Mouse (Mus musculus): ENCODE measurements around the gene Uba2. TPM values are rescaled to one million over a fixed set of nuclear protein-coding genes. Genes with fewer than 3 reads are reported as not detected.
A peak's percentile ranks its signal among the peaks of the same experiment; 100 is the strongest.

Uba2 gene
- polyA plus RNA-seq, 1 experiment from 2014 or later: 226 TPM

DNA sequence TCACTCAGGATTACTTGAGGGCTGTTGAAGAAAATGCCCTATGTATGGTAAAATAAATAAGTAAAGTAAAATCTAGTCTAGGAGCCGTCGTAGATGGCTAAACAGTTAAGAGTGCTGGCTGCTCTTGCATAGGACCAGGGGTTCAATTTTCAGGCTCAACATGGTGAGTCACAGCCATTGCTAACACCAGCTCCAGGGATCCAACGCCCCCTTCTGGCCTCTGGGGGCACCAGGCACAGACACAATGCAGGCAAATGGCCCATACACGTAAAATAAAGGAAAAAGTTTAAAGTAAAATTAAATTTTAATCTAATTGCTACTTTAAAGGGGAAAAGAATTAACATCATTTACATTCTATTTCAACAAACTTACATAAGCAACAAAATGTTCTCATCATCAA, 2.5 kb downstream of the Uba2 start:
- H3K4me1 ChIP-seq: peaks cover 11% of the 10 kb centered on the region; the same call in 1 of the 2 replicates
- WGBS: 48% methylated on average over 4 of the region's 4 CpGs
- H3K4me2 ChIP-seq: peak overlapping the region; percentile 36
- H3K27me3 ChIP-seq: no peaks in the 10 kb centered on the region
- H3K4me3 ChIP-seq: peak overlapping the region; percentile 7; the same call in 1 of the 2 replicates
- no peaks in the 10 kb centered on the region for H3K9me3 ChIP-seq
- no peak for ATAC-seq (ENCODE audit: insufficient number of reproducible peaks, insufficient read depth, low FRiP score, low TSS enrichment, low read depth)
- no peak overlapping the region for H3K9ac ChIP-seq
- H3K27ac ChIP-seq: no peak overlapping the region
- peaks cover 34% of the 10 kb centered on the region for H3K36me3 ChIP-seq

DNA sequence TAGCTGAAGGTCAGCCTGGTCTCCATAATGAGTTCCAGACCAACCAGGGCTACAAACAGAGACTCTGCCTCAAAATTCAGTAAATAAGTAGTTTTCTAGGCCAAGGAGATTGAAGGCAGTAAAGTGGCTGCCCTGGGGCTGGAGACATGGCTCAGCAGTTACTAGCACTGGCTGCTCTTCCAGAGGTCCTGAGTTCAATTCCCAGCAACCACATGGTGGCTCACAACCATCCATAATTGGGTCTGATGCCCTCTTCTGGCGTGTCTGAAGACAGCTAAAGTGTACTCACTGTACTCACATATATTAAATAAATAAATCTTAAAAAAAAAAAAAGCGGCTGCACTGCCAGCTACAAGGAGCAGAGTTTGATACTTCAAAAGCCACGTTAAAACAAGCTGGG, 3.4 kb downstream of the Uba2 start:
- 80% methylated on average over 3 of the region's 3 CpGs for WGBS
- no peak overlapping the region for H3K4me3 ChIP-seq
- no peak overlapping the region for H3K27ac ChIP-seq
- no peaks in the 10 kb centered on the region for H3K9me3 ChIP-seq
- H3K4me2 ChIP-seq: no peak overlapping the region
- H3K27me3 ChIP-seq: no peaks in the 10 kb centered on the region
- no peak for ATAC-seq (ENCODE audit: insufficient number of reproducible peaks, insufficient read depth, low FRiP score, low TSS enrichment, low read depth)
- H3K36me3 ChIP-seq: peaks cover 42% of the 10 kb centered on the region
- H3K9ac ChIP-seq: no peak overlapping the region
- H3K4me1 ChIP-seq: peaks cover 11% of the 10 kb centered on the region; the same call in 1 of the 2 replicates

DNA sequence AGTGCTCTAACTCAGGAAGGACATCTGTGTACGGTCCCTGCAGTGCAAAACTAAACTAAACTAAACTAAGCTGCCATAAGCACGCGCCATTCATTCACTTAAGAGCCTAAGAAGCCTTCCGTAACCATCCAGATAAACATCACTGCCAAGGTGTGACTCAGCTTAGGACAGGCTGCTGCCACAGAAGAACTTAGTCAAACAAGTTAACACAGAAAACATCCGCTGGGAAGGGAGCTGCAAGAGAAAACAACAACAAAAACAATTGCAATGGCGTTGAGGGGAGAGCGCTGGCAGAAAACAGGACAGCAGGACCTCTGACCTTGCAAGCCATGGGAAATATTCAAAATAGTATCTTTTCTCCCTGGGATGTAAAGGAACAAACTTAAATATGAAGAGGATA, 4.7 kb downstream of the Uba2 start:
- H3K9me3 ChIP-seq: no peaks in the 10 kb centered on the region
- ATAC-seq (ENCODE audit: insufficient number of reproducible peaks, insufficient read depth, low FRiP score, low TSS enrichment, low read depth): no peak
- H3K27ac ChIP-seq: no peak overlapping the region
- H3K4me3 ChIP-seq: no peak overlapping the region
- H3K9ac ChIP-seq: no peak overlapping the region
- WGBS: 93% methylated on average over 7 of the region's 7 CpGs
- H3K27me3 ChIP-seq: no peaks in the 10 kb centered on the region
- H3K4me1 ChIP-seq: peaks cover 11% of the 10 kb centered on the region; the same call in 1 of the 2 replicates
- H3K36me3 ChIP-seq: peaks cover 54% of the 10 kb centered on the region
- no peak overlapping the region for H3K4me2 ChIP-seq

DNA sequence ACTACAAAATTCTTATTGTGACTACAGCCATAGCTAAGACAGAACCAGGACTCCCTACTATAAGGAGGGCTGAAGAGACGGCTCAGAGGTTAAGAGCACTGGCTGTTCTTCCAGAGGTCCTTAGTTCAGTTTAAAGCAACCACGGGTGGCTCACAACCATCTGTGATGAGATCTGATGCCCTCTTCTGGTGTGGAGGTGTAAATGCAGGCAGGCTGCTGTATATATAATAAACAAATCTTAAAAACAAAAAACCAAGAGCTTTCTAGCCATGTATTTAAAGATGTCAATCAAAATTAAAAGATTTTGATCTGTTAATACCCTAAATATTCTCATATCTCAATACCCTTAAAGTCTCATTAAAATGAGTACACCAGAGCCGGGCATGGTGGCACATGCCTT, 10.2 kb downstream of the Uba2 start:
- Histone ChIP-seq H3K4me3 (no peak overlapping the region), H3K27ac (no peak overlapping the region), H3K36me3 (peaks cover 95% of the 10 kb centered on the region), H3K4me1 (no peaks in the 10 kb centered on the region), H3K4me2 (no peak overlapping the region), H3K9ac (no peak overlapping the region), H3K9me3 (no peaks in the 10 kb centered on the region), H3K27me3 (no peaks in the 10 kb centered on the region)
- no peak for ATAC-seq (ENCODE audit: insufficient number of reproducible peaks, insufficient read depth, low FRiP score, low TSS enrichment, low read depth)
- WGBS: 93% methylated on average over 3 of the region's 3 CpGs

DNA sequence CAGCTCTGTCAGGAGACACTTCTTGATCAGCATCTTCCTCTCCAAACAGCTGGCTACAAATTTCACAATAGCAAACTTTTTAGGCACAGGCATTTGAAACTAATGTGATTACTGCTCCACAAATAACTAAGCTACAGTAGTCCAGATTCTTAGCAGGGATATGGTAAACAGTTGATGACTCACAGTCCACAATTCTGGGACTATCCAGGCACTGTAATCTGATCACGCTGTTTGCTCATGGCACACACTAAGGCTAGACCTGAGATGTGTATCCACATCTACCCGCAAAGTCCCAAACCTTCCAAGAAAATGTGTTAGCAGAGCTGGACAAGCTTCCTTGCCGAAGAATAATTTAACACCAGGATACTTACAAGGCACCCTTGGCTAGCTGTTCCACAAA, 11.4 kb downstream of the Uba2 start:
- H3K27ac ChIP-seq: no peak overlapping the region
- WGBS: 98% methylated on average over 3 of the region's 3 CpGs
- ATAC-seq (ENCODE audit: insufficient number of reproducible peaks, insufficient read depth, low FRiP score, low TSS enrichment, low read depth): no peak

DNA sequence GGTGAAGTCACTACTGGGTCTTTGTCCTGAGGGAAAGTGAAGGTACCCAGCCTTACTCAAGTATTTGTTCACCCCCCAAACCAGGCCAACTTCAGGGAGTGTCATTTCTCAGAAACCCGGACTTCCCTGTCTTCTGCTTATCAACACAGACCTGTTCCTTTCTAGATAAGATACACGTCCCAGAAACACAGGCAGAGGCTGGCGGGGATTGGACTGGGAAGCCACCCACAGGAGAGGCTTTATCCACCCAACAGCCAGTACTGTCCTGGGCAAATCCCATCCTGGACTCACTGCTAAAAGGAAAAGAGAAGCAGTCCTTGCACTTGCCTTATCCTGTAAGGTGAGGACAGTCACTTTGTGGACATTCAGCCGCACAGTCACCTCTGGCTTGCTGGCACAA, 22.2 kb downstream of the Uba2 start:
- Histone ChIP-seq H3K4me3 (no peak overlapping the region), H3K4me2 (no peak overlapping the region), H3K27me3 (no peaks in the 10 kb centered on the region), H3K9me3 (0 out of 2 replicates have a peak, but pooled peaks cover 4% of the 10 kb centered on the region), H3K4me1 (no peaks in the 10 kb centered on the region), H3K9ac (no peak overlapping the region), H3K36me3 (peaks cover 98% of the 10 kb centered on the region), H3K27ac (no peak overlapping the region)
- WGBS: 94% methylated on average over 4 of the region's 4 CpGs
- no peak for ATAC-seq (ENCODE audit: insufficient number of reproducible peaks, insufficient read depth, low FRiP score, low TSS enrichment, low read depth)

More for the DNA sequence above, 11.4 kb downstream of the Uba2 start:
- H3K4me3 ChIP-seq: no peak overlapping the region
- no peak overlapping the region for H3K4me2 ChIP-seq
- no peak overlapping the region for H3K9ac ChIP-seq
- H3K4me1 ChIP-seq: no peaks in the 10 kb centered on the region
- peaks cover 96% of the 10 kb centered on the region for H3K36me3 ChIP-seq
- H3K27me3 ChIP-seq: no peaks in the 10 kb centered on the region
- no peaks in the 10 kb centered on the region for H3K9me3 ChIP-seq

DNA sequence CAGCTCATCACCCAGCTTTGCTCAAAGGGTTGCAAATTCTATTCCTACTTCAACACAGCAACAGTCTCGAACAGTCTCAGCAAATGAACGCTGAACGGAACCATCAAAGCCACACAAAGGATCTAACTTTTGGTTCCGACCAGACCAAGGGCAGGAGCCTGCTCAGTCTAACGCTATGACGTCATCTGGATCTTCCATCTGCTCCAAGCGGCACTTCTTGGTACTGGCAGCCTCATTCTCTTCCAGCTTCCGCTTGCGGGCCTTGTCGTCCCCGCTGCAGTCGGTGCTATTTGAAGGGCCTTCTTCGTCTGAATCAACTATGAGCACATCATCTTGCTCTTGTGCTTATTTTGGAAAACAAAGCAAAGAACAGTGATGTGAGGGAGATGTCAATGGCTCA, 28.3 kb downstream of the Uba2 start:
- H3K9ac ChIP-seq: no peak overlapping the region
- 96% methylated on average over 13 of the region's 13 CpGs for WGBS

DNA sequence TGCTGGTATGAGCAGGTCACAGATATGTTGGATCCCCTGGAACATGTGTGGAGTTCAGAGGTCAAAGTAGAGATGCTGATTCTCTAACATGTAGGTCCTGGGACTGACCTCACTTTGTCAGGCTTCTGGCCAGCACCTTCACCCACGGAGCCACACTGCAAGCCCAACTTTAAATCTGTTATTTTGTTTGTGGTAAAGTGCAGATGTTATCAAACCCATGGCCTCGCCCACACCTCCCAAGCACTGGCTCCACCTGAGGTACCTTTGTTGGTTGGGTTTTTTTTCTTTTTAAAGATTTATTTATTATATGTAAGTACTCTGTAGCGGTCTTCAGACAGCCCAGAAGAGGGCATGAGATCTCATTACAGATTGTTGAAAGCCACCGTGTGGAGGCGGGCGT, 29.9 kb downstream of the Uba2 start:
- no peak overlapping the region for H3K9ac ChIP-seq
- ATAC-seq (ENCODE audit: insufficient number of reproducible peaks, insufficient read depth, low FRiP score, low TSS enrichment, low read depth): no peak
- H3K4me2 ChIP-seq: no peak overlapping the region
- H3K9me3 ChIP-seq: no peaks in the 10 kb centered on the region
- H3K4me1 ChIP-seq: no peaks in the 10 kb centered on the region
- H3K4me3 ChIP-seq: no peak overlapping the region
- WGBS: 92% methylated on average over 6 of the region's 6 CpGs
- peaks cover 46% of the 10 kb centered on the region for H3K36me3 ChIP-seq
- no peaks in the 10 kb centered on the region for H3K27me3 ChIP-seq
- H3K27ac ChIP-seq: no peak overlapping the region

More for the DNA sequence above, 28.3 kb downstream of the Uba2 start:
- no peak overlapping the region for H3K27ac ChIP-seq
- no peaks in the 10 kb centered on the region for H3K9me3 ChIP-seq
- H3K4me3 ChIP-seq: no peak overlapping the region
- no peaks in the 10 kb centered on the region for H3K4me1 ChIP-seq
- no peak overlapping the region for H3K4me2 ChIP-seq
- ATAC-seq (ENCODE audit: insufficient number of reproducible peaks, insufficient read depth, low FRiP score, low TSS enrichment, low read depth): no peak
- H3K36me3 ChIP-seq: peaks cover 61% of the 10 kb centered on the region
- H3K27me3 ChIP-seq: no peaks in the 10 kb centered on the region

DNA sequence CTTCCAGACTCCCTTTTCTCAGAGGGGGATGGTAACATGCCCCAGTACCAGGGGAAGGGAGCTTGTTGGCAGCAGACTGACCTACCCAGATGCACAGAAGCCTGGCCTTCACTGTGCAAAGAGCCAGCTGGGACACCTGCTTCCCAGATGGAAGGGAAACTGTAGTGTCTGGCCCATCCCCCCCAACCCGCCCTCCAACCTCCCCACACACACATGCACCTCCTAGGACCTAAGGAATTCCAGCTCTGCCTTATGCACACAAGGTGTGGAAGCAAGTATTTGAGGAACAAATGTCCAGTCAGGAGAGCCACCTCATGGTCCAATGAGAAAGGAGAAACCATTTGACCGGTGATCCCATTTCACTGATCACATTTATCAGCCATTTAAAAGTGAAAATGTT, 35.1 kb downstream of the Uba2 start:
- peaks cover 2% of the 10 kb centered on the region; the same call in 1 of the 2 replicates for H3K36me3 ChIP-seq
- H3K4me3 ChIP-seq: no peak overlapping the region
- no peak overlapping the region for H3K27ac ChIP-seq
- no peak for ATAC-seq (ENCODE audit: insufficient number of reproducible peaks, insufficient read depth, low FRiP score, low TSS enrichment, low read depth)
- peaks cover 30% of the 10 kb centered on the region for H3K4me1 ChIP-seq
- no peaks in the 10 kb centered on the region for H3K9me3 ChIP-seq
- H3K4me2 ChIP-seq: no peak overlapping the region
- 71% methylated on average over 2 of the region's 2 CpGs for WGBS
- H3K9ac ChIP-seq: no peak overlapping the region
- no peaks in the 10 kb centered on the region for H3K27me3 ChIP-seq

DNA sequence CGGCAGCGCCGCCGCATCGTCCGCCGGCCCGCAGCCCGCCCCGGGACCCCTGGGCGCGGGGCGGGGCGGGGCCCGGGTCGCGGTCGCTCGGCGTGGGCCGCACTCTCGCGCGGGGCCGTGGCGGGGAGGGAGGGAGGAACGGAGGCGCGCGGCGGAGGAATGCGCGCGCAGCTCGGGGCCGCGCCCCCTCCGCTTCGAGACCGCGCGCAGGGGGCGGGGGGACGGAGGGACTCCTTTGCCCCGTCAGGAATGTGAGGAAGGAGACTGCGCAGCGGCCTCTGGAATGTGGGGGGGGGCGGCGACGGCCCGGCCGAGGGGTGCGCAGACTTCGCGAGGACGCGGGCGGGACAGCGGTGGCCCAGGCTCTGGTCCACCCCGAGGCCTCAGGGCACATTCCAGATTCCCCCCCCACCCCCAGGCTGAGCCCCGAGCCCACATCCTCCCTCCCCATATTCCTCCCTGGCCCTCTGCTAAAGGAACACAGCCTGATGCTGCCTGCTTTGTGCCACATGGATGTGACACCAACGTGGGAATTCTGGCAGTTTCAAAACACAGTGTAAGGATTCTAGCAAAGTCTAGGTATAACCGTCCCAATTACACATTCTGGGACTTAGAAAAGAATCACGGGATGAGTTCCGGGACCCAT, 36.2 kb downstream of the Uba2 start, which contains the start of gene Wtip:
TSS of gene Wtip (minus strand) at position 152 of the 646 bp plus-strand sequence.
- Histone ChIP-seq H3K36me3 (peaks cover 5% of the 10 kb centered on the region), H3K4me1 (peaks cover 30% of the 10 kb centered on the region), H3K27ac (peak within 1 kb of the TSS; percentile 86), H3K4me2 (peak within 1 kb of the TSS; percentile 57), H3K9ac (peak within 1 kb of the TSS; percentile 92), H3K27me3 (no peaks in the 10 kb centered on the region), H3K4me3 (peak within 1 kb of the TSS; percentile 87), H3K9me3 (no peaks in the 10 kb centered on the region)
- WGBS: 2% methylated on average over 47 of the region's 65 CpGs
- peak; percentile 86 for ATAC-seq (ENCODE audit: insufficient number of reproducible peaks, insufficient read depth, low FRiP score, low TSS enrichment, low read depth)

DNA sequence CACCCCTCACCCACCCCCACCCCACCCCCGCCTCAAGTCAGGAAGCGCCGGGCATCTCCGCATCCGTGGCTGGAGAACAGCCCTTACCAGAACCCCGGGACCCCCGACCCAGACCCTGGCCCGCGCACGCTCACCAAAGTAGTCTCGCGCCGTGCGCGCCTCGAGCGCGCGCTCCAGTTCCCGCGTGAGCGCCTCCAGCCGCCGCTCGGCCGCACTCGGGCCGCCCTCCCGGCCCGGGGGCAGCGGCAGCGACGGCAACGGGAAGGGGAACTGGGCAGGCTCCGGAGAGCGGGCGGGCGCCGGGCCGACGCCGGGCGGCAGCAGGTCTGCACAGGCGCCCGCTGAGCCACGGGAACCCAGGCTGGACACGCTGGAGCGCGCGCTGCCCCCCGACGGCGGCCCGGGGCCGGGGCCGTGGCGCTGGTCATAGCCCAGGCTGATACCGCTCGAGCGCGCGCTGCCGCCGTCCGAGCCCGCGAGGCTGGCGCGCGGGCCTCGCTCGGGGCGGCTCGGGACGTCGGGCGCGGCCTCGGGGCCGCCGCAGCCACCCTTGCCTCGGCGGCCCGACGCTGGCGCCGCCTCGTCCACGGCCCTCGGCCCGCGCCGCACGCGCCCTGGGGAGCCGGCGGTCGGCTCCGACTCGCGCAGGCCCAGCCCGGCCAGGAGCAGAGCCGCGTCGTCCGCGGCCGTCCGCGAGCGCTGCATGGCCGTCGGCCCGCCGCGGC, 36.9 kb downstream of the Uba2 start:
- H3K27me3 ChIP-seq: no peaks in the 10 kb centered on the region
- H3K9ac ChIP-seq: peak overlapping the region; percentile 92
- H3K36me3 ChIP-seq: peaks cover 12% of the 10 kb centered on the region
- WGBS: under 1% methylated on average over 91 of the region's 116 CpGs
- peaks cover 2% of the 10 kb centered on the region; the same call in 1 of the 2 replicates for H3K9me3 ChIP-seq
- peak overlapping the region; percentile 87 for H3K4me3 ChIP-seq
- H3K27ac ChIP-seq: peak overlapping the region; percentile 86
- peak overlapping the region; percentile 57 for H3K4me2 ChIP-seq
- peak; percentile 73 for ATAC-seq (ENCODE audit: insufficient number of reproducible peaks, insufficient read depth, low FRiP score, low TSS enrichment, low read depth)
- peaks cover 30% of the 10 kb centered on the region for H3K4me1 ChIP-seq

DNA sequence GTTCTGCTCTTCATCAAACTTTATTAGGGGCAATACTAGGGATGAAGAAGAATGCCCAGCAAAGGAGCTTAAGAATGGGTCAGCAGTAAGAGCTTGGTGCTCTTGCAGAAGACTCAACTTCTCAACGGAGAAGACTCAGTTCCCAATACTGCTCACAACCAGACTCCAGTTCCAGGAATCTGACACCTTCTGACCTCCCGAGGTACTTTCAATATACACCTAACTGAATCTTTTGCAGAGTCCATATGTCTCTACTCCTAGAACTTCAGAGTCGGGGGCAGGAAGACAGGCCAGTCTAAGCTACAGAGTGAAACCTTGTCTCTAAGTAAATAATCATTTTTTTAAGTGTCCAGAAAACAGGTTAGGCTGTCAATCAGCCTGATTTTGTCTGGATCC, 37.4 kb downstream of the Uba2 start:
- peak overlapping the region; percentile 92 for H3K9ac ChIP-seq
- peak overlapping the region; percentile 57 for H3K4me2 ChIP-seq
- peak overlapping the region; percentile 86; the same call in 1 of the 2 replicates for H3K27ac ChIP-seq
- peaks cover 5% of the 10 kb centered on the region; the same call in 1 of the 2 replicates for H3K9me3 ChIP-seq
- peak overlapping the region; percentile 87 for H3K4me3 ChIP-seq
- WGBS: 7% methylated on average over 3 of the region's 3 CpGs
- no peaks in the 10 kb centered on the region for H3K27me3 ChIP-seq
- peaks cover 30% of the 10 kb centered on the region for H3K4me1 ChIP-seq
- no peak for ATAC-seq (ENCODE audit: insufficient number of reproducible peaks, insufficient read depth, low FRiP score, low TSS enrichment, low read depth)
- H3K36me3 ChIP-seq: peaks cover 18% of the 10 kb centered on the region
